Mouse (Mus musculus) spleen, adult 2 months (tissue): ENCODE data around the gene Cysltr1.

ENCODE experiments used
- CTCF ChIP-seq: fragments of 200-500 bp; IDR thresholded peaks from 2 replicates; pipeline ENCODE4 v1.5.1; 2011; ENCODE audit warnings: mild to moderate bottlenecking, inconsistent platforms; ENCODE audit not compliant: insufficient read depth, insufficient read length, insufficient replicate concordance; ENCODE audit errors: extremely low read depth
- POLR2A ChIP-seq: fragments of 200-500 bp; IDR thresholded peaks from 2 replicates; pipeline ENCODE4 v1.6.1; 2011; ENCODE audit warnings: low read depth, low read length, inconsistent platforms

DNA sequence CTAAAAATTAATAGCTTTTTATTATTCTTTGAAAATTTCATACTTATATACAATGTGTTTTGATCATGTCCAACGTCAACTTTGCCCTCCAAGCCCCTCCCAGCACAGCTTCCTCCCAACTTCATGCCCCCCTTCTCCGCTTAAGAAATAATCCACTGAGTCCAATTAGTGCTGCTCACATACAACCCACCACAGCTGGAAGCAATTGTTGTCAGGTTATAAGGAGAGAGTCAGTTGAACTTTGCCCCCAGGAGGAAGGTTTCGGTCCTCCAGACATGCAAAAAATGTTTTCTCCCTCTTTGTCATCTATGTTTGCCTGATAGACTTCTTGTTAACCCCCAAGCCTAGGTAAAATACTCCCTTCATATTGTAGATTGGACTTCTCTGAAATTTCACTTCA lies 24.5 kb downstream of the Cysltr1 start:
- no peak for TF ChIP-seq POLR2A
- TF ChIP-seq CTCF = no peak
